Mouse (Mus musculus) C2C12 (cell line): ENCODE measurements around the gene Stk40. TPM values are rescaled to one million over a fixed set of nuclear protein-coding genes. Genes with fewer than 3 reads are reported as not detected.

Experiments
- H3K27me3 ChIP-seq: one replicate; pipeline ENCODE4 v1.6.1; 2011; ENCODE audit not compliant: control insufficient read depth, insufficient read depth, insufficient read length
- H3K36me3 ChIP-seq: one replicate; pipeline ENCODE4 v1.6.1; 2011; ENCODE audit not compliant: control insufficient read depth, insufficient read depth
- H3K4me3 ChIP-seq: one replicate; pipeline ENCODE4 v1.5.1; 2011; ENCODE audit warnings: mild to moderate bottlenecking, control low read depth; ENCODE audit not compliant: poor library complexity, insufficient read depth, severe bottlenecking
- H3K79me2 ChIP-seq: one replicate; pipeline ENCODE4 v1.6.1; 2011; ENCODE audit not compliant: control insufficient read depth, insufficient read depth
- H3K79me3 ChIP-seq: one replicate; pipeline ENCODE4 v1.6.1; 2011; ENCODE audit warnings: low read depth, control low read depth
- H3ac ChIP-seq: one replicate; pipeline ENCODE3; 2011; ENCODE audit warnings: low read depth; ENCODE audit not compliant: control insufficient read depth, insufficient read length
- CEBPB ChIP-seq: IDR thresholded peaks from one replicate; pipeline ENCODE4 v1.6.1; 2011; ENCODE audit warnings: low read depth, mild to moderate bottlenecking, control low read depth, moderate library complexity
- CTCF ChIP-seq: IDR thresholded peaks from one replicate; pipeline ENCODE4 v1.5.1; 2011; ENCODE audit not compliant: control insufficient read depth, insufficient read depth, insufficient read length
- FOSL1 ChIP-seq: IDR thresholded peaks from one replicate; pipeline ENCODE4 v1.8.0; 2011; ENCODE audit warnings: mild to moderate bottlenecking, low read length; ENCODE audit not compliant: poor library complexity, insufficient read depth, severe bottlenecking
- MAX ChIP-seq: IDR thresholded peaks from one replicate; pipeline ENCODE4 v1.6.1; 2011; ENCODE audit warnings: mild to moderate bottlenecking, control low read depth
- MYOD1 ChIP-seq: IDR thresholded peaks from one replicate; pipeline ENCODE4 v1.6.1; 2011; ENCODE audit warnings: low read depth; ENCODE audit not compliant: control insufficient read depth, insufficient read length
- MYOG ChIP-seq: IDR thresholded peaks from one replicate; pipeline ENCODE4 v1.6.1; 2011; ENCODE audit not compliant: control insufficient read depth, insufficient read length; ENCODE audit errors: extremely low read depth
- USF1 ChIP-seq: IDR thresholded peaks from one replicate; pipeline ENCODE4 v1.6.1; 2011; ENCODE audit warnings: low read depth, mild to moderate bottlenecking, control low read depth, moderate library complexity
- polyA plus RNA-seq: library from polyadenylated mRNA; unstranded; fragments of >200 nt; fragmentation: generic; extraction: Trizol; gene quantifications from one replicate; pipeline ENCODE4 v1.2.1, GENCODE M21; 2012; ENCODE audit warnings: missing spikeins

The Stk40 gene
- polyA plus RNA-seq, 1 experiment: 11.0 TPM

DNA sequence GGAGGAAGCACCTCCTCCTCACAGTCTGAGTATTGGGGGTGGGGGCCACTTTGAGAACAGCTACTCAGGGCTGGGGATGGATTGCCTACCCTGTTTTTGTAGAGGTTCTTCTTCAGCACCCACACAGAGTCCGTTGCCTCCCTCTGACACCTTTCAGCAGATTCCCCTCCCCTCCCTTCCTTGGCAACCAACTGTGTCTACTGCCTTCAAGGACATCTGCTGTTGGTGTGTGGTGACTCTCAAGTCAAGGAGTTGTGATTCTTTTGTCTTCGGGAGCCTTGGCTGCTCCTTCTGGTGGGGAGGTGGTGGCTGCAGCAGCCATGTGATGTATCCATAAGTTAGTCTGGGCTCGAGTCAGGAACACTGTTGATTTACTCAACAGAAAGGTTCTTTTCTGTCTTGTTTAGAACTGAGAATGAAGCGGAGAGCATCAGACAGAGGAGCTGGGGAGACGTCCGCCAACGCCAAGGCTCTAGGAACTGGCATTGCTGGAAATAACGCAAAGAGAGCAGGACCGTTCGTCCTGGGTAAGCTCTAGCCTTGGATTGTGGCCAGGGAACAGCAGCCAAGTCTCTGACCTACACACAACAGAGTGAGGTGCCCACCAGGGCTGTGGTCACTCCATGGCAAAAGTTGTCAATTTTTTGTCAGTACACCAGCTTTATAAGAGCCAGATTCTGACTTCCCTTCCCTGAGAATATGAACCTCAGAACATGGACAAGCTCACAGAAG, 19.7 kb downstream of the Stk40 start:
- TF ChIP-seq FOSL1: no peak
- TF ChIP-seq MYOG: no peak
- TF ChIP-seq USF1: no peak
- no peak for TF ChIP-seq MAX
- no peak for TF ChIP-seq CEBPB
- Histone ChIP-seq H3K27me3 (no peaks in the 10 kb centered on the region), H3K79me3 (peaks cover 9% of the 10 kb centered on the region), H3K4me3 (no peak overlapping the region), H3K36me3 (peaks cover 50% of the 10 kb centered on the region), H3K79me2 (peaks cover 49% of the 10 kb centered on the region), H3ac (no peak overlapping the region)

DNA sequence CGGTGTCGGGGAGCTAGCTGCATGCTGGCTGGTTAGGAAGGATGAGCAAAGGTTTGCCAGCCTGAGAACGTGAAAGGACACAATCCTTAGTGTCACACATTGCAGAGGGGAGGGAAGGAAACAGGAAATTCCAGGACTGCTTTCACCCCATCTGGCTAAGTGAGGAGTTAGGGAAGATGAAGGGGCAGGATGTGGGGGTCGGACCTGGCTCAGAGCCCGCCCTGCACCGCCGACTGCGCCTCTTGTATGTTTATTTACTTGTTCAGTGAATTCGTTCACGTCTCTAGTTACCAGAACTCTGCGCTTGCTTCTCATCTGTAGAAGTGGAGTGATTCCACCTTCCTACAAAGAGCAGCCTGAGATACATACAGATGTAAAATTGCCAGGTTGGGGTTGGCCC, 26.7 kb downstream of the Stk40 start:
- H3K79me3 ChIP-seq: no peaks in the 10 kb centered on the region
- no peak for TF ChIP-seq FOSL1
- no peak for TF ChIP-seq CTCF
- TF ChIP-seq MAX: no peak
- TF ChIP-seq CEBPB: no peak
- no peak for TF ChIP-seq MYOG
- TF ChIP-seq MYOD1: no peak
- TF ChIP-seq USF1: no peak
- no peak overlapping the region for H3K4me3 ChIP-seq
- H3K79me2 ChIP-seq: peaks cover 12% of the 10 kb centered on the region
- H3ac ChIP-seq: no peak overlapping the region
- H3K27me3 ChIP-seq: no peaks in the 10 kb centered on the region
- H3K36me3 ChIP-seq: peaks cover 73% of the 10 kb centered on the region

DNA sequence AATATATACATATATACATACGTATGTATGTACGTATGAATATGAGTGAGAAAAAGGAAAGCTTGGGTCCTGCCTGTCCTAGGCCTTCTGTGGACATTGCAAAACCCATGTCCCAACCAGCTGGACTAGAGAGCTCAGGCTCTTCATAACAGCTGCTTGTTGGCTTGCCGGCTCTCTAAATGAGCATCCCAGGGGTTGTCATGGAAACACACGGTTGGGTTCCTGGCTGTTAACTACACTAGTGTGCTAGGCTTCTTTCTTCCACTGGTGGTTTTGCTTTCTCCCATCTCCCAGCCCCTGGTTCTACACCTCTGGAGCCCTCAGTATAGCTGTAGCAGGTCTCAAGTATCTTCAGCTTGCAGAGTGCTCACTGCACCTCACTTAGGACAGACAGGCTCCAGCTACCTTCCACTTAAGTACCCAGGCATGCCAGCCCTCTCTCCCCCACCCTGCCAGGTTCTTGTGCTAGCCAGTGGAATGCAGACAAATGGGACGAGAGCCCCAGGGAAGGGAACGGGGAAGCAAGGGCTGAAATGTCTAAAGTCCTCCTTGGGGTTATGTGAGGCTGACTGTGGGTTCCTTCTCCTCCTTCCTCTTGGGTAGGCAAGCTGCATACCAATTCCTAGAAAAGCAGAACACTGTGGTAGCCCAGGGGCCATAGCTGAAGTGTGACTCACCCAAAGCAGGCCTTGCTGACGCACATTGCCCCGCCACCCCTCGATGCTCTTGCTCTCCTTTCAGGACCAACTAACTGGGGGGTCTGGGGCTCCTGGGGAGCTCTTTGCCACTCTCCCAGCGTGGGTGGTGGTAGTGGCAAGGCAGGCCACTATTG, 27.7 kb downstream of the Stk40 start:
- H3K4me3 ChIP-seq: no peak overlapping the region
- peaks cover 73% of the 10 kb centered on the region for H3K36me3 ChIP-seq
- no peaks in the 10 kb centered on the region for H3K27me3 ChIP-seq
- no peaks in the 10 kb centered on the region for H3K79me3 ChIP-seq
- TF ChIP-seq MAX (peak; percentile 39), FOSL1 (peak; percentile 75), MYOD1 (no peak), CTCF (no peak), USF1 (no peak)
- H3K79me2 ChIP-seq: peaks cover 12% of the 10 kb centered on the region
- H3ac ChIP-seq: no peak overlapping the region

DNA sequence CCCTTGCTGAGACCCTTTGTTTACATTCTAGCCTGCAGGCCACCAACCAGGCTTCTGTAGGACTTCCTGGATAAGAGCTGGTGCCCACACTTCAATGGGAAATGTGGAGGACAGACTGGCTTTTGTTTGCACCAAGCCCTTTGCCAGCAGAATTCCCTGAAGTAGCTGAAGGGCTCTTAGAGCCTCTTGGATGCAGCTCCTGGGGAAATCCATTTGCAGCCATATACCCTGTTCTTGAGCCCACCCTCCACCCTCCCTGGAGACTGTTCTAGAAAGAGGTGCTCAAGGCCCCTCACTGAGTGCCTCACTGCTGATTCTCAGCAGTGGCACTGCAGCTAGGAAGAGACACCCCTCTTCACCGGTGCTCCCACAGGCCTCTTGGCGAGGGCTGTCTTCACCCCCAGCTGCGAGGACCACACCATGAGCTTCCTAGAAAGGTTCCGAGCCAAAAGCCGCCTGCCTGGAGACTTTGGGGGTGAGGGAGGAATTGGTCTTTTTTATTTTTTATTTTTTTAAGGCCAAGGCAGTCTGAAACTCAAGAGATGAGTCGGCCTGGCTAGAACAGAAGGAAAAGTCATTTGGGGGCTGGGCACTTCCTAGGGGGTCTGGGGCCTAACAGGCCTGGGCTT, 29.0 kb downstream of the Stk40 start:
- H3ac ChIP-seq: no peak overlapping the region
- peaks cover 77% of the 10 kb centered on the region for H3K36me3 ChIP-seq
- no peak for TF ChIP-seq USF1
- H3K4me3 ChIP-seq: no peak overlapping the region
- H3K27me3 ChIP-seq: no peaks in the 10 kb centered on the region
- no peaks in the 10 kb centered on the region for H3K79me3 ChIP-seq
- H3K79me2 ChIP-seq: peaks cover 12% of the 10 kb centered on the region

DNA sequence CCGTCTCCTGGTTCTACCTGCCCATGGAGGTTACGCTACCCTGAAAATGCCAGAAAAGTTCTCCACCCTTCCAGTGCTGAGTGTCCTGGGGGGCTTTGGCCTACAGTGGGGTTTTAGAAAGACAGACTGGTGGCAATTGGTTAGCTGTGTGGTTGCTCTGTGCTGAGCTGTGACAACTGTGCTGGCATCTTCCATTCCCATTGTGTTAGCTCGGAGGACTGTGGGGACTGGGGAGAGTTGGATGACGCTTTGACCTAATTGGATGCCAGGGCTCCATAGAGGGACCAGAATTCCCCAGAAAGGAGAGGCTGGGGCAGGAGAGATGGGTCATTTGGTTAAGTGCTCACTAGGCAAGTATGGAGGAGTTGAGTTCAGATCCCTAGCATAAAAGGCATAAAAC, 30.5 kb downstream of the Stk40 start:
- H3K79me2 ChIP-seq: peaks cover 12% of the 10 kb centered on the region
- H3K79me3 ChIP-seq: no peaks in the 10 kb centered on the region
- peaks cover 74% of the 10 kb centered on the region for H3K36me3 ChIP-seq
- no peaks in the 10 kb centered on the region for H3K27me3 ChIP-seq
- H3ac ChIP-seq: no peak overlapping the region
- TF ChIP-seq MYOD1: no peak
- TF ChIP-seq FOSL1: no peak
- TF ChIP-seq CEBPB: no peak
- TF ChIP-seq USF1: no peak
- TF ChIP-seq MYOG: no peak
- no peak for TF ChIP-seq CTCF
- no peak for TF ChIP-seq MAX
- H3K4me3 ChIP-seq: no peak overlapping the region
